Mouse (Mus musculus): ENCODE results near the gene Fxyd3. TPM values are rescaled to one million over a fixed set of nuclear protein-coding genes. Genes with fewer than 3 reads are reported as not detected.

The Fxyd3 gene
- total and polyA plus RNA-seq, 2 experiments = 0.46 to 0.50 TPM

DNA sequence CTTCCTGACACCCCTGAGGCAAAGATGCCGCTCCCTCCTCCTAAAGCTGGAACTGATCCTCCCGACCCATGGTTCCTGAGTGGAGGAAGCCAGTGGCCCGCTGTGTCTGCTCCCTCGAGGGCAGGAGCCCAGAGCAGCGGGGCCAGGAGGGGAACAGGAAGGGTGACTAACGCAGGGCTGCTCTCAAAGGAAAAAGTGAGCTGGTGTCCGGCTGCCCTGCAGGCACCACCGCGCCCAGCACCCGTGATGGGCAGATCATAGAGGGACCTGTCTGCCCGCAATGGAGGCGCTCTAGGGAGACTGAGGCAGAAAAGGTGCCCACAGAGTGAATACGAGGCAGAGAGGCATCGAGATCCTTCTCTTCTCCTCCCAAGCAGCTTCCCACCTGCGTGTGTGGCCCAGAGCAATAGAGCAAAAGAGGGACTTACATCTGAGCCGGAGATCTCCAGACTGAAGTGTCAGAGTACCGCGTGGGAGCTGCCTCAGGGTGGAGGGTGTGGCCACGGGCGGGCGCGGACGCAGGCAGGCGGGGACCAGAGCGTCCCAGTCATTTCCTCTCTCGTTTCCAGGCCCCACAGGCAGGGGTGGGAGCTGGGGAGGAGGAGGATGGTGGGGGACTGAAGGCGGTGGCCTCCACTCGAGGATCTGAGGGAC, 34.7 kb downstream of the Fxyd3 start:
- Histone ChIP-seq H3K27me3 (ENCODE audit: control insufficient read depth, insufficient read depth, low read length) (no peaks in the 10 kb centered on the region), H3K27ac (replicated peaks; ENCODE audit: insufficient read depth, low read depth, low read length) (peak overlapping the region; percentile 17; the same call in 1 of the 2 replicates), H3K79me2 (ENCODE audit: control insufficient read depth, insufficient read depth, low read length) (no peaks in the 10 kb centered on the region), H3K36me3 (ENCODE audit: control insufficient read depth, insufficient read depth, low read length) (no peaks in the 10 kb centered on the region), H3K4me3 (ENCODE audit: insufficient read depth, low read depth, low read length) (peak overlapping the region; percentile 58), H3K9ac (ENCODE audit: low read depth, low read length) (peak overlapping the region; percentile 46), H3K4me1 (ENCODE audit: control insufficient read depth, insufficient read depth, low read length) (no peaks in the 10 kb centered on the region)
- DNase-seq (ENCODE audit: extremely low read depth, low read depth, low spot score) = no peak
- TF ChIP-seq POLR2A (IDR thresholded peaks at IDR 0.05; ENCODE audit: extremely low read depth, insufficient read depth, low read length) (no peak), CTCF (IDR thresholded peaks at IDR 0.05; ENCODE audit: low read depth, low read length) (no peak)
- 13% methylated on average over 28 of the region's 28 CpGs for WGBS

DNA sequence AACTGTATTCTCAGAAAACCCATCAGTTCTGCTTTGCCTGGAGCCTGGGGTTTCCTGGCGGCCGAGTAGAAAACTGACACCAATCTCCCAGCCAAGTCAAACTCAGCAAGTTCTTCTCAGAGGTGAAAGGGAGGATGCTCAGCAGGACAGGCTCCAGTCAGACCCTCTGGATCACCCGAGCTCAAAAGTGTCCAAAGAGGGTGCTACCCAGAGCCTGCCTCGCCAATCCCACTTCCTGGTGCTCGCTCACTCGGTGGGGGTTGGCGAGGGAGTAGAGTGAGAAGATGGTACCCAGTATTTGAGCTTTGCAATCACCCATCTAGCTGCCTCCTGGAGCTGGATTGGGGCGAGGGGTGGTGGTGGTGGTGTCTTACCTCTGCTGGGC, 35.5 kb downstream of the Fxyd3 start:
- no peak overlapping the region for H3K4me3 ChIP-seq (ENCODE audit: insufficient read depth, low read depth, low read length)
- no peak overlapping the region for H3K9ac ChIP-seq (ENCODE audit: low read depth, low read length)
- no peak for DNase-seq (ENCODE audit: extremely low read depth, low read depth, low spot score)
- no peaks in the 10 kb centered on the region for H3K4me1 ChIP-seq (ENCODE audit: control insufficient read depth, insufficient read depth, low read length)
- no peak overlapping the region for H3K27ac ChIP-seq (replicated peaks; ENCODE audit: insufficient read depth, low read depth, low read length)
- no peaks in the 10 kb centered on the region for H3K79me2 ChIP-seq (ENCODE audit: control insufficient read depth, insufficient read depth, low read length)
- H3K36me3 ChIP-seq (ENCODE audit: control insufficient read depth, insufficient read depth, low read length) = no peaks in the 10 kb centered on the region
- TF ChIP-seq CTCF (IDR thresholded peaks at IDR 0.05; ENCODE audit: low read depth, low read length) (no peak), POLR2A (IDR thresholded peaks at IDR 0.05; ENCODE audit: extremely low read depth, insufficient read depth, low read length) (no peak)
- no peaks in the 10 kb centered on the region for H3K27me3 ChIP-seq (ENCODE audit: control insufficient read depth, insufficient read depth, low read length)
- WGBS = 58% methylated on average over 8 of the region's 8 CpGs

DNA sequence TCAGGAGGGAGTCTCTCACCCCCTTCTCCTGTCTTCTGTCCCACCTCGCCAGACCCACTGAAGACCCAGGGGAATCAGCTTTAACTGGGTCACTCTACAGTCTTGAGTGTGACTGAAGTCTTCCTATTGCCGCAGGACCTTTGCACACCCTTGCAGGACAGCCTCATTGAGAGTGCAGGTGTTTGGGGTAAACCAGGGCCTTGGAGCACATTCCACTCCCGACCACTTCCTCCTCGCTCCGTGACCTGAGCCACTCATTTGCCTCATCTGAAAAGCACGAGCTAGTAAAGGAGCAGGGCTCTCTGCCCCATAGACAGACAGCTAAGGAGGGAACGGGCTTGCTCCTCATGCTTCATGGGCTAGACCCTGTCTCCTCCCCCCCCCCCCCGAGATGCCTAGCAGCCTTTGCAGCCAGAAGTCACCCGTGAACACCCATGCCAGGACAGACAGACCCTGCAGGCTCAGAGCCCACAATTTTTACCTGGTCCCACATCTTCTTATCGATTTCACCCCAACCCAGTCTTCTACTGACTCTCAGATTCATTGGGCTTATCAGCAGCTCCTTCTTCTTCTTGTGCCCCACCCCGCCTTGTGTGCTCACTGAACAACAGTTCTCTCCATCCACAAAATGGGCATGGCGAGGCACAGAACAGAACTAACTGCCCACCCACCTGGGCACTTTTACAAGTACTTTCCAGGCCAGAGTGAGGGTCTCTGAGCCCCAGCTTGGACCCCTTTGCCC, 36.1 kb downstream of the Fxyd3 start:
- Histone ChIP-seq H3K4me3 (ENCODE audit: insufficient read depth, low read depth, low read length) (no peak overlapping the region), H3K27me3 (ENCODE audit: control insufficient read depth, insufficient read depth, low read length) (no peaks in the 10 kb centered on the region), H3K79me2 (ENCODE audit: control insufficient read depth, insufficient read depth, low read length) (no peaks in the 10 kb centered on the region), H3K27ac (replicated peaks; ENCODE audit: insufficient read depth, low read depth, low read length) (no peak overlapping the region), H3K9ac (ENCODE audit: low read depth, low read length) (peak overlapping the region; percentile 10; the same call in 1 of the 2 replicates), H3K36me3 (ENCODE audit: control insufficient read depth, insufficient read depth, low read length) (no peaks in the 10 kb centered on the region), H3K4me1 (ENCODE audit: control insufficient read depth, insufficient read depth, low read length) (no peaks in the 10 kb centered on the region)
- WGBS = 86% methylated on average over 12 of the region's 12 CpGs
- no peak for DNase-seq (ENCODE audit: extremely low read depth, low read depth, low spot score)
- TF ChIP-seq CTCF (IDR thresholded peaks at IDR 0.05; ENCODE audit: low read depth, low read length) (no peak), POLR2A (IDR thresholded peaks at IDR 0.05; ENCODE audit: extremely low read depth, insufficient read depth, low read length) (no peak)

DNA sequence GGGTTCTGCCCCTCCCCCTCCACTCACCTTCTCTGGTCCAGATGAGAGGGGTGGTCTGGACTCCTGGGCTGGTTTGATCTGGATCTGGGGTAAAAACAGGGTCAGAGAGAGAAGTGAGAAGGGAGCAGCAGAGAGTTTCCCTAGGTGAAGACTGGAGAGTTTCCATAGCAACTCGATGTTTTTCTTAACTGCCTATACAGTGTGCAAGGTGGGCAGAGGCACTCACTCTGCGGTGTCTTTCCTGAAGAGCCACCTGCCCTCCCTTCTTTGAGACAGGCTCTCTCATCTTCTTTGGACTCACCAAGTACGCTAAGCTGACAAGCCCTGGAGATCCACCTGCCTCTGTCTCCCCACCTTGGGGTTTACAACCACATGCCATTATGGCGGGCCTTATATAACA, 37.5 kb downstream of the Fxyd3 start:
- no peaks in the 10 kb centered on the region for H3K4me1 ChIP-seq (ENCODE audit: control insufficient read depth, insufficient read depth, low read length)
- no peak for DNase-seq (ENCODE audit: extremely low read depth, low read depth, low spot score)
- H3K27me3 ChIP-seq (ENCODE audit: control insufficient read depth, insufficient read depth, low read length) = no peaks in the 10 kb centered on the region
- H3K27ac ChIP-seq (replicated peaks; ENCODE audit: insufficient read depth, low read depth, low read length) = no peak overlapping the region
- WGBS = 91% methylated on average over 4 of the region's 4 CpGs
- no peak for TF ChIP-seq POLR2A (IDR thresholded peaks at IDR 0.05; ENCODE audit: extremely low read depth, insufficient read depth, low read length)
- H3K36me3 ChIP-seq (ENCODE audit: control insufficient read depth, insufficient read depth, low read length) = no peaks in the 10 kb centered on the region
- H3K79me2 ChIP-seq (ENCODE audit: control insufficient read depth, insufficient read depth, low read length) = no peaks in the 10 kb centered on the region
- no peak overlapping the region for H3K9ac ChIP-seq (ENCODE audit: low read depth, low read length)
- no peak overlapping the region for H3K4me3 ChIP-seq (ENCODE audit: insufficient read depth, low read depth, low read length)

DNA sequence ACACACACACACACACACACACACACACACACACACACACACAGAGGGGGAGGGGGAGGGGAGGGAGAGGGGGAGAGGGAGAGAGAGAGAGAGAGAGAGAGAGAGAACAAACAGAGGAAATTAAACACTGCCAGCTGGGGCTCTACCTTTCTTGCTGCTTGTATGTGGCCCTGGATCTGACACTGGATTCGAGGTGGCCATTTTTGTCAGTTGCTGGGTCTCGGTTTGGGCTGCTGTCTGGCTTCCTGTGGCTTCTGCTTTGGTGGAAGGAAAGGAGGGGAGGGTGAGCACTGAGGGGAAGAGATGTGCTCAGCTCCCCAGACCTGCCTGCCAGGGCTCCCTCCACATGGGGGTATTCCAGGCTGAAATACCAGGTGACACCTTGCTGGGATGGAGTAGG, 38.8 kb downstream of the Fxyd3 start:
- DNase-seq (ENCODE audit: extremely low read depth, low read depth, low spot score) = no peak
- Histone ChIP-seq H3K9ac (ENCODE audit: low read depth, low read length) (no peak overlapping the region), H3K4me3 (ENCODE audit: insufficient read depth, low read depth, low read length) (no peak overlapping the region), H3K79me2 (ENCODE audit: control insufficient read depth, insufficient read depth, low read length) (no peaks in the 10 kb centered on the region), H3K27me3 (ENCODE audit: control insufficient read depth, insufficient read depth, low read length) (no peaks in the 10 kb centered on the region), H3K4me1 (ENCODE audit: control insufficient read depth, insufficient read depth, low read length) (no peaks in the 10 kb centered on the region), H3K36me3 (ENCODE audit: control insufficient read depth, insufficient read depth, low read length) (no peaks in the 10 kb centered on the region), H3K27ac (replicated peaks; ENCODE audit: insufficient read depth, low read depth, low read length) (no peak overlapping the region)
- WGBS = 71% methylated on average over 2 of the region's 2 CpGs
- TF ChIP-seq CTCF (IDR thresholded peaks at IDR 0.05; ENCODE audit: low read depth, low read length) (no peak), POLR2A (IDR thresholded peaks at IDR 0.05; ENCODE audit: extremely low read depth, insufficient read depth, low read length) (no peak)

DNA sequence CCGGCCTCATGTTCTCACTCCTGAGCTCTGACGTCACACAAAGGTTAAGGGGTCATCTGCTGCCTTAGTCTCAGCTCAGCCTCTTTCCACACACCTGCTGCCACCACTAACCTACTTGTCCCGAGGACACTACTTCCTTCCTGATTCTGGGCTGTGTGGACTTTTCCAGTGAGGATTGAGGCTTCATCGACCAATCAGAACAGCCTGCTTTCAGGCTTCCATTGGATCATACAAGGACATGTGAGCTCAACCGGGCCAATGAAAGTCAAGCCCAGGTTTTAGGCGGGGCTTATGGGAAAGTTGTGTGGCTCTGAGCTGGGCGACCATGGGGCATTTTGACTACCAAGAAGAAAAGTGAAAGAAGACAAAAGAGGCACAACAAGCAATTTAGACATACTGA, 39.6 kb downstream of the Fxyd3 start:
- DNase-seq (ENCODE audit: extremely low read depth, low read depth, low spot score) = peak; percentile 28
- Histone ChIP-seq H3K36me3 (ENCODE audit: control insufficient read depth, insufficient read depth, low read length) (no peaks in the 10 kb centered on the region), H3K27me3 (ENCODE audit: control insufficient read depth, insufficient read depth, low read length) (no peaks in the 10 kb centered on the region), H3K4me3 (ENCODE audit: insufficient read depth, low read depth, low read length) (no peak overlapping the region), H3K79me2 (ENCODE audit: control insufficient read depth, insufficient read depth, low read length) (no peaks in the 10 kb centered on the region), H3K4me1 (ENCODE audit: control insufficient read depth, insufficient read depth, low read length) (no peaks in the 10 kb centered on the region), H3K9ac (ENCODE audit: low read depth, low read length) (no peak overlapping the region), H3K27ac (replicated peaks; ENCODE audit: insufficient read depth, low read depth, low read length) (no peak overlapping the region)
- 72% methylated on average over 7 of the region's 7 CpGs for WGBS
- TF ChIP-seq CTCF (IDR thresholded peaks at IDR 0.05; ENCODE audit: low read depth, low read length) = no peak
- TF ChIP-seq POLR2A (IDR thresholded peaks at IDR 0.05; ENCODE audit: extremely low read depth, insufficient read depth, low read length) = no peak

Measured in liver, adult 2 months (tissue).